Mouse (Mus musculus): ENCODE measurements around the gene Glra4. TPM values are rescaled to one million over a fixed set of nuclear protein-coding genes. Genes with fewer than 3 reads are reported as not detected.
A peak's percentile ranks its signal among the peaks of the same experiment; 100 is the strongest.

The Glra4 gene
- polyA plus RNA-seq (2014; fragmentation: Nextera tagmentation; extraction: Ambion mirVana) = 0.11 and 0.12 TPM in 2 replicates

DNA sequence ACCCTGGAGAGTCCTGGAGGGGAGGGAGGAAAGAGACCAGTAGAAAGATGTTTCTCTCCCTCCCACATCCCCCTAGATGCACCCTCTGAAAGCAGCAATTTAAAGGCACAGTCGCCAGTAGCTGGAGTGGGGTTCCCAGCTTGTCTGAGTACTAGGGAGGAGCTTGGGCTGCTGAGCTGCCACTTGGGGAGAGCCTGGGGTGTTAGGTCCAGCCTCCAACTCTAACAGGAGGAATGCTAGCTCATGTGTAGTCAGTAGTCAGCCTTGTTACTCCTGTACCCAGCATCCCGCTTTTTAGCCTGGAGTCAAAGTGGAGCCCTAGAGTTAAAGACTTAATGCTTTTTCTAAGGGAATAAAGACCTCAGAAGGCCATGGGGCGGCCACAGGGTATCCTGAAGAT lies at the start of gene Glra4:
Gene Glra4 (minus strand): TSS at position 101 of the 400 bp plus-strand sequence.
- Histone ChIP-seq H3K9me3 (ENCODE audit: control insufficient read depth, low read length) (no peaks in the 10 kb centered on the region), H3K4me1 (replicated peaks; ENCODE audit: control insufficient read depth, insufficient read depth, low read length) (no peaks in the 10 kb centered on the region), H3K4me3 (ENCODE audit: low read depth, low read length) (no peak within 1 kb of the TSS), H3K4me2 (ENCODE audit: low read length) (no peak within 1 kb of the TSS), H3K27ac (ENCODE audit: low read depth) (no peak within 1 kb of the TSS), H3K9ac (ENCODE audit: low read length) (no peak within 1 kb of the TSS), H3K27me3 (replicated peaks; ENCODE audit: control insufficient read depth, insufficient read depth, low read length) (no peaks in the 10 kb centered on the region), H3K36me3 (ENCODE audit: control insufficient read depth, insufficient read depth, low read length) (no peaks in the 10 kb centered on the region)
- 81% methylated on average over 3 of the region's 3 CpGs for WGBS
- DNase-seq (ENCODE audit: low spot score) (no peak), ATAC-seq (replicated peaks; ENCODE audit: low FRiP score, low TSS enrichment, low read depth) (no peak)

DNA sequence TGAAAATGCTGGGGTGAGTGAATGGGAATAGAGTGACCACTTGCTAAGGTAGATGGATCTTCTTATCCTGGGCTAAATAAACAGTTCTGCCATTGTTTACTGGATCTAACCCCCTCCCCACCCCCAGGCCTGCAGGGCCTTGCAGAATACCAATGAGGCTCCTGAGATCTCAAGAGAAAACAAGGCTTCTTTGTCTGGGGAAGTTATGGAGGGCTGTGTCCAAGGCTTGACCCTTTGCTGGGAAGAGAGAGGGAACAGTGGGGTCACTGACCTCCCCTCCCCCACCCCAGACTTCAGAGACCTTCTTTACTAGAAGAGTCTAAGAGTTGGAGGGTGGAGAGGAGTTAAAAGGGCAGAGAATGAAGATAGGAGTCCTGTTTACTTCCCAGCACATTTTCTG lies 48.7 kb upstream of the Glra4 start:
- Histone ChIP-seq H3K4me1 (replicated peaks; ENCODE audit: control insufficient read depth, insufficient read depth, low read length) (no peaks in the 10 kb centered on the region), H3K4me2 (ENCODE audit: low read length) (no peak overlapping the region), H3K27me3 (replicated peaks; ENCODE audit: control insufficient read depth, insufficient read depth, low read length) (0 out of 2 replicates have a peak, but pooled peaks cover 4% of the 10 kb centered on the region), H3K9me3 (ENCODE audit: control insufficient read depth, low read length) (no peaks in the 10 kb centered on the region), H3K27ac (ENCODE audit: low read depth) (no peak overlapping the region), H3K36me3 (ENCODE audit: control insufficient read depth, insufficient read depth, low read length) (no peaks in the 10 kb centered on the region), H3K9ac (ENCODE audit: low read length) (no peak overlapping the region), H3K4me3 (ENCODE audit: low read depth, low read length) (no peak overlapping the region)
- DNase-seq (ENCODE audit: low spot score) (no peak), ATAC-seq (replicated peaks; ENCODE audit: low FRiP score, low TSS enrichment, low read depth) (no peak)

DNA sequence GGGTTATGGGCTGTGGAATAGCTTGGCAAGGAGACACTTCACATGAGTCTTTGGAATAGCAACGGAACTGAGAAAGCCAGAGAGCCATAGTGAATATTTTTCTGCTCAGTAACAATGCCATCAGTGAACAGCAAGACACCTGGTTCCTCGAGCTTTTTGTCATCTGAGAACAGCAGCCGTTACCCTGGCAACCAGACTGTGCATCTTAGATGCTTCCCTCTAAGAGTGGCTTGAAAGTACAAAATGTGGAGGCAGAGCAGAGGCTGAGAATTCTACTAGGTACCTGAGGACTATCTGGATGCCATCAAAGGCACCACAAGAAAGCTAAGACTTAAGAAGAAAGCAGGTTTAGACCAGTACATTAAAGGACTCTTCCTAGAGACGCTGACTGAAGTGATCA lies 45.1 kb upstream of the Glra4 start:
- no peaks in the 10 kb centered on the region for H3K9me3 ChIP-seq (ENCODE audit: control insufficient read depth, low read length)
- ATAC-seq (replicated peaks; ENCODE audit: low FRiP score, low TSS enrichment, low read depth) (no peak), DNase-seq (ENCODE audit: low spot score) (no peak)
- no peak overlapping the region for H3K27ac ChIP-seq (ENCODE audit: low read depth)
- no peaks in the 10 kb centered on the region for H3K36me3 ChIP-seq (ENCODE audit: control insufficient read depth, insufficient read depth, low read length)
- no peak overlapping the region for H3K4me2 ChIP-seq (ENCODE audit: low read length)
- H3K27me3 ChIP-seq (replicated peaks; ENCODE audit: control insufficient read depth, insufficient read depth, low read length) = 0 out of 2 replicates have a peak, but pooled peaks cover 4% of the 10 kb centered on the region
- H3K9ac ChIP-seq (ENCODE audit: low read length) = no peak overlapping the region
- no peak overlapping the region for H3K4me3 ChIP-seq (ENCODE audit: low read depth, low read length)
- no peaks in the 10 kb centered on the region for H3K4me1 ChIP-seq (replicated peaks; ENCODE audit: control insufficient read depth, insufficient read depth, low read length)
- 78% methylated on average over 4 of the region's 4 CpGs for WGBS

DNA sequence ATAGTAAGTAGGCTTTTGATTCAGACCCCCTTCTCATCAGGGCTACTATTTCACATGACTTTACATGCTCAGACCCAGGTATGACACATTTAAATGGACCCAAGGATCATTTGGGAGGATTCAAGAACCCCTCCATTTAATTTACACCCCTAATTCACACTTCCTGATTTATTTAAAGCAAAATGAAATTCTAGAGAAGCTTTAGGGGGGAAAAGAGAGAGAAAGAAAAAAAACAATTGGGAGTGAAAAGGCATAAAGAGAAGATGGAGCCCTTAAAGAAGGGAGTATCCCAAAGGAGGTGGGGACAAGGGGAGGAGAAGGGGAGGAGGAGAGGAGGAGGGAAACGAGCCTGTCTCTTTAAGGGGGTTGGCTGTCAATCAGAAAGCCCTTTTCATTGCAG lies 42.4 kb upstream of the Glra4 start, which contains the start of gene Plp1:
Gene Plp1 (plus strand): TSS at position 301 of the 400 bp plus-strand sequence.
- ATAC-seq (replicated peaks; ENCODE audit: low FRiP score, low TSS enrichment, low read depth) (no peak), DNase-seq (ENCODE audit: low spot score) (no peak)
- no peak within 1 kb of the TSS for H3K4me3 ChIP-seq (ENCODE audit: low read depth, low read length)
- no peaks in the 10 kb centered on the region for H3K36me3 ChIP-seq (ENCODE audit: control insufficient read depth, insufficient read depth, low read length)
- H3K27me3 ChIP-seq (replicated peaks; ENCODE audit: control insufficient read depth, insufficient read depth, low read length) = 0 out of 2 replicates have a peak, but pooled peaks cover 4% of the 10 kb centered on the region
- H3K9me3 ChIP-seq (ENCODE audit: control insufficient read depth, low read length) = no peaks in the 10 kb centered on the region
- H3K4me1 ChIP-seq (replicated peaks; ENCODE audit: control insufficient read depth, insufficient read depth, low read length) = no peaks in the 10 kb centered on the region
- H3K4me2 ChIP-seq (ENCODE audit: low read length) = no peak within 1 kb of the TSS
- no peak within 1 kb of the TSS for H3K9ac ChIP-seq (ENCODE audit: low read length)
- no peak within 1 kb of the TSS for H3K27ac ChIP-seq (ENCODE audit: low read depth)
- WGBS = 43% methylated on average over 1 of the region's 1 CpGs

DNA sequence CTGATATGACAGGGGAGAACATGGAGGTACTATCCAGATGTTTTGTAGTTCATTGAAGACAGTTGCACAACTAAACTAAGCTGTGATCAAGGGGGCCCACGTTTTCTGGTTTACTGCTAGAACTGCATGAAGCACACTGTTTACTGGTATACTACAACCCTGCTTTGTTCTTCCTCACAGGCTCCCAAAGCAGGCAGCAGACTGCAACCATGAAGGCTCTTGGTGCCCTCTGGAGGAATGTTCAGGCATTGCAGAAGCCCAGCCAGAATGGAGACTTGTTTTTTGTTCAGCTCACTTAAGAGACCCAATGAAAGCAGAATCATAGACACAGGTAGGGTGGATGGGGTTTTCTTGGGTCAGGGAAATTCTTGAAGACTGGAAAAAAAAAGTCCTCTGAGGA lies 40.3 kb upstream of the Glra4 start:
- Histone ChIP-seq H3K9me3 (ENCODE audit: control insufficient read depth, low read length) (no peaks in the 10 kb centered on the region), H3K4me3 (ENCODE audit: low read depth, low read length) (no peak overlapping the region), H3K4me1 (replicated peaks; ENCODE audit: control insufficient read depth, insufficient read depth, low read length) (no peaks in the 10 kb centered on the region), H3K4me2 (ENCODE audit: low read length) (no peak overlapping the region), H3K9ac (ENCODE audit: low read length) (no peak overlapping the region), H3K36me3 (ENCODE audit: control insufficient read depth, insufficient read depth, low read length) (no peaks in the 10 kb centered on the region), H3K27ac (ENCODE audit: low read depth) (no peak overlapping the region), H3K27me3 (replicated peaks; ENCODE audit: control insufficient read depth, insufficient read depth, low read length) (0 out of 2 replicates have a peak, but pooled peaks cover 4% of the 10 kb centered on the region)
- no peak; the same call in 1 of the 2 replicates for ATAC-seq (replicated peaks; ENCODE audit: low FRiP score, low TSS enrichment, low read depth)
- WGBS = 18% methylated on average over 1 of the region's 1 CpGs
- DNase-seq (ENCODE audit: low spot score) = peak; percentile 83

DNA sequence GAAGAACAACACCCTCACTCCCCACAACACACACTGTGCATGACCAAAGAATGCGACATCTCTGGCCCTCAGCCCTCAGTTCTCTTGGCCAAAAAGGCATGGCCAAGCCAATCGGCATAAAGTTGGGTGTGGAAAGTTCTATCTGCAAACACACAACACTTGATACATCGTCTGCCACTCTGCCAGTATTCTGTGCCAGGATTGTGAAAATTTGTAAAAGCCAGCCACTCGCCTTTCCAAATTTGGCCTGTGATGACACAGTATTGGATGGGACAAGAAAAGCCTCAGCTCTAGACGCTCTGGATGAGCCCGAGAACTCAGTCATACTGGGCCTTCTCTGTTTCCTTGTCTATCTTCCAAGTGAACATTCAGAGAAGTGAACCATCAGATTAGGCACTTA lies 39.8 kb upstream of the Glra4 start:
- Histone ChIP-seq H3K4me3 (ENCODE audit: low read depth, low read length) (no peak overlapping the region), H3K27me3 (replicated peaks; ENCODE audit: control insufficient read depth, insufficient read depth, low read length) (0 out of 2 replicates have a peak, but pooled peaks cover 4% of the 10 kb centered on the region), H3K36me3 (ENCODE audit: control insufficient read depth, insufficient read depth, low read length) (no peaks in the 10 kb centered on the region), H3K9me3 (ENCODE audit: control insufficient read depth, low read length) (no peaks in the 10 kb centered on the region), H3K4me2 (ENCODE audit: low read length) (no peak overlapping the region), H3K27ac (ENCODE audit: low read depth) (no peak overlapping the region), H3K4me1 (replicated peaks; ENCODE audit: control insufficient read depth, insufficient read depth, low read length) (no peaks in the 10 kb centered on the region), H3K9ac (ENCODE audit: low read length) (no peak overlapping the region)
- ATAC-seq (replicated peaks; ENCODE audit: low FRiP score, low TSS enrichment, low read depth) (no peak), DNase-seq (ENCODE audit: low spot score) (no peak)
- WGBS = 90% methylated on average over 6 of the region's 6 CpGs

- Histone ChIP-seq H3K4me3 (ENCODE audit: low read depth, low read length) (no peak overlapping the region), H3K27me3 (replicated peaks; ENCODE audit: control insufficient read depth, insufficient read depth, low read length) (no peaks in the 10 kb centered on the region), H3K4me1 (replicated peaks; ENCODE audit: control insufficient read depth, insufficient read depth, low read length) (no peaks in the 10 kb centered on the region), H3K4me2 (ENCODE audit: low read length) (no peak overlapping the region), H3K36me3 (ENCODE audit: control insufficient read depth, insufficient read depth, low read length) (no peaks in the 10 kb centered on the region), H3K27ac (ENCODE audit: low read depth) (no peak overlapping the region), H3K9ac (ENCODE audit: low read length) (no peak overlapping the region), H3K9me3 (ENCODE audit: control insufficient read depth, low read length) (no peaks in the 10 kb centered on the region)
- ATAC-seq (replicated peaks; ENCODE audit: low FRiP score, low TSS enrichment, low read depth) (no peak), DNase-seq (ENCODE audit: low spot score) (no peak)
- WGBS = 54% methylated on average over 2 of the region's 2 CpGs
Observed at GRCm38 (mm10) chrX:136797223-136797622, 17.3 kb upstream of the Glra4 start.

- H3K4me1 ChIP-seq (replicated peaks; ENCODE audit: control insufficient read depth, insufficient read depth, low read length) = no peaks in the 10 kb centered on the region
- no peaks in the 10 kb centered on the region for H3K9me3 ChIP-seq (ENCODE audit: control insufficient read depth, low read length)
- no peak overlapping the region for H3K4me3 ChIP-seq (ENCODE audit: low read depth, low read length)
- no peak overlapping the region for H3K4me2 ChIP-seq (ENCODE audit: low read length)
- 56% methylated on average over 4 of the region's 4 CpGs for WGBS
- H3K27me3 ChIP-seq (replicated peaks; ENCODE audit: control insufficient read depth, insufficient read depth, low read length) = no peaks in the 10 kb centered on the region
- no peaks in the 10 kb centered on the region for H3K36me3 ChIP-seq (ENCODE audit: control insufficient read depth, insufficient read depth, low read length)
- H3K9ac ChIP-seq (ENCODE audit: low read length) = no peak overlapping the region
- no peak for DNase-seq (ENCODE audit: low spot score)
- H3K27ac ChIP-seq (ENCODE audit: low read depth) = no peak overlapping the region
- no peak for ATAC-seq (replicated peaks; ENCODE audit: low FRiP score, low TSS enrichment, low read depth)
Observed at GRCm38 (mm10) chrX:136789446-136789845, 9.5 kb upstream of the Glra4 start.

- no peak for DNase-seq (ENCODE audit: low spot score)
- Histone ChIP-seq H3K4me1 (replicated peaks; ENCODE audit: control insufficient read depth, insufficient read depth, low read length) (no peaks in the 10 kb centered on the region), H3K27ac (ENCODE audit: low read depth) (no peak overlapping the region), H3K9ac (ENCODE audit: low read length) (no peak overlapping the region), H3K36me3 (ENCODE audit: control insufficient read depth, insufficient read depth, low read length) (no peaks in the 10 kb centered on the region), H3K9me3 (ENCODE audit: control insufficient read depth, low read length) (no peaks in the 10 kb centered on the region), H3K4me2 (ENCODE audit: low read length) (no peak overlapping the region), H3K27me3 (replicated peaks; ENCODE audit: control insufficient read depth, insufficient read depth, low read length) (no peaks in the 10 kb centered on the region), H3K4me3 (ENCODE audit: low read depth, low read length) (no peak overlapping the region)
- no peak for ATAC-seq (replicated peaks; ENCODE audit: low FRiP score, low TSS enrichment, low read depth)
- 51% methylated on average over 2 of the region's 2 CpGs for WGBS
Observed at GRCm38 (mm10) chrX:136779262-136779661, 679 bp downstream of the Glra4 start.

Measured in intestine, embryonic 14.5 days (tissue).